Mouse (Mus musculus) c-Kit-positive CD71-negative TER-119-negative erythroid progenitor cells, embryonic 14.5 days (primary cell): ENCODE measurements around the gene Lrrc4b.

Experiments used
- DNase-seq: peaks from one replicate; pipeline ENCODE4 v3.0.0-alpha.2; 2013; ENCODE audit warnings: low read depth

The Lrrc4b gene

DNA sequence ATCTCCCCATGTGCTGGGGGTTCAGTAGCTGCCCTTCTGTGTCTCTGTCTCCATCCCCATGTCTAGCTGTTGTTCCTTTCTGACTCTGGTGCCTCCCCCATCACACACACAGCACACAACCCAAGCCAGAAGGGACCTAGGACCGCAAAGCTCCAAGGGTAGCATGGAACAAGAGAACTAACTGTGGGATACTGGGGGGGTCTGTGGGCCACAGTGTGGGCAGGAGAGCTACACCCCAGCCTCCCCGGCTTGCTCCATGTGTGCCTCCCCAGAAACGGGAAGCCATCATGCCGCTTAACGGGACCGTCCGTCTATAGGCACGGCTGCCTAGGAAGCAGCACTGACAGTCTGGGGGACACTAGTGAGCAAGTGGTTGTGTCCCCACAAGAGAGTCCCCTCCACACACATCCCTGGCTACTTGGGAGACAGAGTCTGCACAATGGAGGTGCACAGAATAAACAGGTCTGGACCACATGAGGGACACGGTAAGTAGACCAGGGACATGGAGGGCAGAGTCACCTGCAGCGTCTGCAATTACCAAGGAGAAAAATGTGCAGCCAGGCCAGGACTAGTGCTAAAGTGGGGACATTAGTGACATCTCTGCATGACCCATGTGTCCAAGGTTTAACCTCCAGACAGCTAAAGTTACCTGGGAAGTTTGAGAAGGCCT is 34.9 kb downstream of the Lrrc4b start:
- no peak for DNase-seq

DNA sequence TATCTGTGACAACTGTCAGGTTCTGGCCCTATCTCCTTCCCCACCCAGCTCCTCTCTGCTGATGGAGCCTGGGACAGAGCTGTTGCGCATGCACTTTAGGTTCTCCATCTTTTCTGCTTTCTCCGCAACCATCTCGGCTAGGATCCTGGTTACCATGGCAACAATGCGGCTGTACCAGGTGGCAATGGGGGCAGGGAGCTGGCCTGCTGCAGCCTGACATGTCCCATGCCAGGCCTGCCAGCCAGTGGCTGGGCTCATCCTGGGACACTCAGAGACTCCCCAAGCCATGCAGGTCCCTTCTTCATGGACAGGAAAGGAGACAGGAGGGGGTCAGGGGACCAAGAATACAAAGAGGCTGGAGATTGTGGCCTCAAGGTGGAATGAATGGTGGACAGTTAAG is 35.7 kb downstream of the Lrrc4b start:
- no peak for DNase-seq

- DNase-seq, result no peak
Observed at GRCm38 (mm10) chr7:44465111-44465510, 36.3 kb downstream of the Lrrc4b start, which contains the start of gene Aspdh. Gene Aspdh (plus strand): TSS chr7:44465391.

DNA sequence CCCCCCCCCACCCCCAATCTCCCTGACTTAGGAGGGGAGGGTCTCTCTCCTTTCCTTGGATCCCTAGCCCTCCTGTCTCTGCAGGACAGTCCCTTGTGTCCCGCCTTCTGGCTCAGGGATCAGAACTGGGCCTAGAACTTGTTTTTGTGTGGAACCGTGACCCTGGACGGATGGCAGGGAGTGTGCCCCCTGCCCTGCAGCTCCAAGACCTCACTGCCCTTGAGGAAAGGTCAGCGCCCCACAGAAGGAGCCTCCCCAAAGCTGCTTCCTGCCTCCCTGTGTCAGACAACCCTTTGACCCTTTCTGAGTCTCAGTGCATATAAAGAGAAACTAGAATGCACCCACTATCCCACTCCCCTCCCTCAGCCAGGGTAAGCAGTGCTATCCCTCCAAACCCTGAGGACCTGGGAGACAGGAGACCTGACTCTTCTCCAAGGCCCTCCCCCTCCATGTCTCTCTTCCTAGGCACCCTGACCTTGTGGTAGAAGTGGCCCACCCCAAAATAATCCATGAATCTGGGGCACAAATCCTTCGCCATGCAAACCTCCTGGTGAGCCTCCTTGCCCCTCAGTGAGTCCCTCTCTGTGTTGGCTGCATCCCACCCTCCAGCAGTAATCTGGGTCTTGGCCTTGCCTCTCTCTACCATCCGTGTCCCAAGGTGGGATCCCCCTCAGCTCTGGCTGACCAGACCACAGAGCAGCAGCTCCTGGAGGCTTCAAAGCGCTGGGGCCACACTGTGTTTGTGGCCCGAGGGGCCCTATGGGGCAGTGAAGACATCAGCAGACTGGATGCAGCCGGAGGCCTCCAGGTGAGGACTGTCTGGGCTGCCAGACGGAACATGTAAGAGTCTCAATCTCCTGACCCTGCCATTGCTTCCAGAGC is 37.4 kb downstream of the Lrrc4b start:
- DNase-seq, result no peak

DNA sequence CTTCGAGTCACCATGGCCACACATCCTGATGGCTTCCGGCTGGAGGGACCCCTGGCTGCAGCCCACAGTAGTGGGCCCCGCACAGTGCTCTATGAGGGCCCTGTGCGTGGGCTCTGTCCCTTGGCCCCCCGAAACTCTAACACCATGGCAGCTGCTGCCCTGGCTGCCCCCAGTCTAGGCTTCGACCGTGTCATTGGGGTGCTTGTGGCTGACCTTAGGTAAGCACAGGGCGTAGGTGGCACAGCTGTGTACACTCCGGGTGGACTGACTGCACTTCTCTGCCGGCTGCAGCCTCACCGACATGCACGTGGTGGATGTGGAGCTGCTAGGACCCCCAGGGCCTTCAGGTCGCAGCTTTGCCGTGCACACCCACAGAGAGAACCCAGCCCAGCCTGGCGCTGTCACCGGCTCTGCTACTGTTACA is 38.1 kb downstream of the Lrrc4b start:
- DNase-seq, result no peak

GRCm38 (mm10) chr7:44467811-44468411 is 39.1 kb downstream of the Lrrc4b start, which contains the start of gene Josd2:
Gene Josd2 (plus strand): TSS chr7:44467980.
- DNase-seq, result peak; percentile 94

GRCm38 (mm10) chr7:44468644-44469285 is 39.9 kb downstream of the Lrrc4b start:
- DNase-seq, result no peak

DNA sequence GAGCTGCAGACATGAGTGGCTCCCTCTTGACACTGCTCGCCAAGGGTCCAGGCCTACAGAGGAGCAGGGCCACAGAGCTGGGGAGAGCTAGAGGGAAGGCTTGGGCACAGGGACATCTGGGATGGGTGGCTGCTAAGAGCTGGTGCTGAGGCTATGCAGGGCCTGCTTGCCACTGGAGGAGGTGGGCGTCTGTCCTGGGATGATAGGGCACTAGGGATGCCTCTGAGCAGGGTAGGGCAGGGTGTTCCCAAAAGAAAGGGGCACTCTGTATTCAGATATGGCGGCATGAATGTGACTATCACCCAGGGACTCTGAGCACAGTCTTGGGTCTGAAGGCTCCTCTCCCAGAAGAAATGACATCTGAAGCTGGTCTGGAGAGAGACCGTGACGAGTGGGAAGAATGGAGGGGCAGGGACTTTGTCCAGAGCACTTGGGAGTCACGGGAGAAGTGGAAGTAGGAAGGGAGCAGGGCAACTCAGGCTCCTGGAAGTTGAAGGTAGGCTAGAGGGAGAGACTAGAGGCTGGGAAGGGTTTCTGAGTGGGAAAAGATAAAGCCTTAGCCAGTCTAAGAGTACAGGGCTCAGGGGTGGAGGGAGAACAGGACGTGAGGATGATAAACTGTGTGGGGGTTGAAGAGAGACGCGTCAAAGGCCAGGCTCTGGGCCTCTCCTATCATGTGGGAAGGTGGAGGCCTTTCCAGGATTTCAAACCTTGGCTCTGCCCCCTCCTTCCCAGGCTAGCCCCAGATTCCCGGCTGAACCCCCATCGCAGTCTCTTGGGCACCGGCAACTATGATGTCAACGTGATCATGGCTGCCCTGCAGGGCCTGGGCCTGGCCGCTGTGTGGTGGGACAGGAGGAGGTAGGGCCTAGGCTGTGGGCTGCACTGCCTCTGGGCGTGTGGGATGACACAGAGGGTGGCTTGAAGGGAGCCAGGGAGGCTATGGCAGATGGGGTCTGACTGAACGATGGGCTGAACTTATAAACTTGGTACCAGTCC is 41.2 kb downstream of the Lrrc4b start:
- DNase-seq, result no peak

- DNase-seq, result no peak
Observed at GRCm38 (mm10) chr7:44470696-44471612, 42.1 kb downstream of the Lrrc4b start.

- no peak for DNase-seq
Observed at GRCm38 (mm10) chr7:44471880-44472557, 43.2 kb downstream of the Lrrc4b start.

- no peak for DNase-seq
Observed at GRCm38 (mm10) chr7:44472558-44472885, 43.7 kb downstream of the Lrrc4b start.

DNA sequence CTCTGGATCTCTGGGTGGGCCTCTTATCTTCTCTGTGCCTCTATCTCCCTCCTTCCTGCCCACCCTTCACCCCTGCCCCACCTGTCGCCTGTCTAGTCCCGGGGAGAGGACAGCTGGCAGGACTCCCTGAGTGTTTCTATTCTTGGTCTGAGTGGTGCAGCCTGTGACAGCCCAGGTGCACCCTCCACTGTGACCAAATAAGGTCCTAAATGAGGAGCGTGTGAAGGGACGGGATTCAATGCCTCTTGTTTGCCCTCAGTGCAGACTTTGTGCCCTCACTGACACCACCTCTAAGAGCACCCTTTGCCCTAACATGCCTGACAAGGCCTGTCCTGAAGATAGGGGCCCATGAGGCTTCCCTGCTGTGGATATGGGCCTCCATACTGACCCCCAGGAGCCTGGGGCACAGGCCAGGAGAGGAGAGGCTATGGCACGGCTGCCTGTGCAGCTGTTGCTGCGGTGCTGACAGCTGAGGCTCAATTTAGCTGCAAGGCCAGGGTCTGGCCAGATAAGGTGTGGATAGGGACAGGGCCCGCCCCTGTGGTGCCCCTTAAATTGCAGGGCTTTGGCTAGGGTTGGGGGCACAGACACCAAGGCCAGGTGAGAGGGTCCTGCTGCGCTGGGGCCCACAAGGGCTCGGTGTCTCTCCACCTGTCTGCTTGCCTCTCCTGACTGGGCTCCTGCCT is 44.3 kb downstream of the Lrrc4b start:
- DNase-seq, result no peak

GRCm38 (mm10) chr7:44474419-44474818 is 45.6 kb downstream of the Lrrc4b start:
- no peak for DNase-seq

- no peak for DNase-seq
Observed at GRCm38 (mm10) chr7:44475046-44475614, 46.3 kb downstream of the Lrrc4b start.

- DNase-seq, result no peak
Observed at GRCm38 (mm10) chr7:44482836-44483435, 54.1 kb downstream of the Lrrc4b start.

- DNase-seq, result no peak
Observed at GRCm38 (mm10) chr7:44484109-44484508, 55.3 kb downstream of the Lrrc4b start.

DNA sequence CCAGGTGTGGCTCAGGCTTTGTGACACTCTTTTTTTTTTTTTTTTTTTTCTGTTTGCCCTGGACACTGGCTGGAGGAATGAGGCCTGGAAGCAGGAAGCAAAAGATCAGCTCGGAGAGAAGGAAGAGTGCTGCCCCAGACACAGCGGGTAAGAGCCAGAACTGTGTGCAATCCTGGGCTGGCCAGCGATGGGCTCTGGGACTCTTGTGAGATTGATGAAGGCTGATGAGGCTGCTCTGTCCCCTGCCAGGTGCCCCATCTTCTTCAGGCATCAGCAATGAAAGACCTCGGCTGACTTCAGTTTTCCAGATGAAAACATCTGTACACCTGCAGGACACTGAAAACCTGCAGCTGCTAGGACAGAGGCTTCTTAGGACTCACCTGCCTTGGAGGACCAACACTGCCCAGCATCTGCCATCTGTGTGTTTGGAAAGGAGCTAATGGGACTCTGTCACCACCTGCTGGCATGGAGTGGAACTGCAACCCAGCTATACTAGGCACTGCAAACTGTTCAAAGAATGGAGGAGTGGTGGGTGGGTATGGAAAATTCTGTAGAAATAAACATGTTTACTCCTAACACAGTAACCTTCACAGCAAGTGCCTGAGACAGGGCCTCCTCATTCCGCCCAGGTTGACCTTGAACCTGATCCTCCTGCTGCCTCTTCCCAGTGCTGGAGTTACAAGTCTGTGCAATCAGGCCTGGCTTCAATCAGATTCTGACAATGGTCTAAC is 56.2 kb downstream of the Lrrc4b start:
- DNase-seq, result peak; percentile 64
